Mouse (Mus musculus): ENCODE data around the gene Tspan14. TPM values are rescaled to one million over a fixed set of nuclear protein-coding genes. Genes with fewer than 3 reads are reported as not detected.

The Tspan14 gene
- polyA plus RNA-seq, 1 experiment from 2014 or later, result 92.5 TPM

- no peak overlapping the region for H3K4me3 ChIP-seq (ENCODE audit: low read depth, low read length)
- ATAC-seq (replicated peaks; ENCODE audit: insufficient number of reproducible peaks, low FRiP score, low TSS enrichment, low read depth), result no peak
- H3K27ac ChIP-seq (replicated peaks; ENCODE audit: low read depth, low read length), result no peak overlapping the region
- no peak overlapping the region for H3K4me2 ChIP-seq (ENCODE audit: low read depth, low read length)
- no peaks in the 10 kb centered on the region; the same call in 1 of the 2 replicates for H3K4me1 ChIP-seq (ENCODE audit: control insufficient read depth, insufficient read depth, low read length)
- DNase-seq (ENCODE audit: low spot score), result no peak
- WGBS, result 89% methylated on average over 9 of the region's 9 CpGs
- H3K9ac ChIP-seq (replicated peaks; ENCODE audit: low read length), result no peak overlapping the region
- H3K9me3 ChIP-seq (replicated peaks; ENCODE audit: control insufficient read depth, low read length), result no peaks in the 10 kb centered on the region
- H3K27me3 ChIP-seq (ENCODE audit: control insufficient read depth, insufficient read depth, low read length), result no peaks in the 10 kb centered on the region
- peaks cover 6% of the 10 kb centered on the region for H3K36me3 ChIP-seq (replicated peaks; ENCODE audit: control insufficient read depth, insufficient read depth, low read depth, low read length)
These were observed 59.8 kb downstream of the Tspan14 start for GRCm38 (mm10) chr14:40906770-40907169.

- H3K4me1 ChIP-seq (ENCODE audit: control insufficient read depth, insufficient read depth, low read length), result no peaks in the 10 kb centered on the region; the same call in 1 of the 2 replicates
These were observed 60.8 kb downstream of the Tspan14 start for GRCm38 (mm10) chr14:40905813-40906212.

GRCm38 (mm10) chr14:40902307-40903055 is 64.1 kb downstream of the Tspan14 start:
- Histone ChIP-seq H3K27me3 (ENCODE audit: control insufficient read depth, insufficient read depth, low read length) (no peaks in the 10 kb centered on the region), H3K9ac (replicated peaks; ENCODE audit: low read length) (no peak overlapping the region), H3K4me1 (ENCODE audit: control insufficient read depth, insufficient read depth, low read length) (no peaks in the 10 kb centered on the region; the same call in 1 of the 2 replicates), H3K9me3 (replicated peaks; ENCODE audit: control insufficient read depth, low read length) (no peaks in the 10 kb centered on the region), H3K4me3 (ENCODE audit: low read depth, low read length) (no peak overlapping the region), H3K27ac (replicated peaks; ENCODE audit: low read depth, low read length) (no peak overlapping the region), H3K4me2 (ENCODE audit: low read depth, low read length) (no peak overlapping the region), H3K36me3 (replicated peaks; ENCODE audit: control insufficient read depth, insufficient read depth, low read depth, low read length) (peaks cover 2% of the 10 kb centered on the region)
- ATAC-seq (replicated peaks; ENCODE audit: insufficient number of reproducible peaks, low FRiP score, low TSS enrichment, low read depth) (no peak), DNase-seq (ENCODE audit: low spot score) (no peak)
- WGBS, result 72% methylated on average over 12 of the region's 12 CpGs

More at GRCm38 (mm10) chr14:40905813-40906212, 60.8 kb downstream of the Tspan14 start:
- no peak overlapping the region for H3K27ac ChIP-seq (replicated peaks; ENCODE audit: low read depth, low read length)
- H3K9me3 ChIP-seq (replicated peaks; ENCODE audit: control insufficient read depth, low read length), result no peaks in the 10 kb centered on the region
- H3K27me3 ChIP-seq (ENCODE audit: control insufficient read depth, insufficient read depth, low read length), result no peaks in the 10 kb centered on the region
- peaks cover 4% of the 10 kb centered on the region for H3K36me3 ChIP-seq (replicated peaks; ENCODE audit: control insufficient read depth, insufficient read depth, low read depth, low read length)
- DNase-seq (ENCODE audit: low spot score) (no peak), ATAC-seq (replicated peaks; ENCODE audit: insufficient number of reproducible peaks, low FRiP score, low TSS enrichment, low read depth) (no peak)
- H3K4me2 ChIP-seq (ENCODE audit: low read depth, low read length), result no peak overlapping the region
- no peak overlapping the region for H3K4me3 ChIP-seq (ENCODE audit: low read depth, low read length)
- WGBS, result 93% methylated on average over 8 of the region's 8 CpGs
- no peak overlapping the region for H3K9ac ChIP-seq (replicated peaks; ENCODE audit: low read length)

- no peaks in the 10 kb centered on the region; the same call in 1 of the 2 replicates for H3K4me1 ChIP-seq (ENCODE audit: control insufficient read depth, insufficient read depth, low read length)
- WGBS, result 69% methylated on average over 2 of the region's 2 CpGs
- DNase-seq (ENCODE audit: low spot score), result no peak
- H3K4me3 ChIP-seq (ENCODE audit: low read depth, low read length), result no peak overlapping the region
- H3K36me3 ChIP-seq (replicated peaks; ENCODE audit: control insufficient read depth, insufficient read depth, low read depth, low read length), result no peaks in the 10 kb centered on the region
- no peaks in the 10 kb centered on the region for H3K9me3 ChIP-seq (replicated peaks; ENCODE audit: control insufficient read depth, low read length)
- ATAC-seq (replicated peaks; ENCODE audit: insufficient number of reproducible peaks, low FRiP score, low TSS enrichment, low read depth), result 0 out of 2 replicates have a peak, but pooled peaks have one; percentile 10
- no peak overlapping the region for H3K9ac ChIP-seq (replicated peaks; ENCODE audit: low read length)
- H3K27me3 ChIP-seq (ENCODE audit: control insufficient read depth, insufficient read depth, low read length), result no peaks in the 10 kb centered on the region
- H3K4me2 ChIP-seq (ENCODE audit: low read depth, low read length), result no peak overlapping the region
- no peak overlapping the region for H3K27ac ChIP-seq (replicated peaks; ENCODE audit: low read depth, low read length)
These were observed 66.3 kb downstream of the Tspan14 start for GRCm38 (mm10) chr14:40900267-40900666.

GRCm38 (mm10) chr14:40897916-40898315 is 68.7 kb downstream of the Tspan14 start:
- ATAC-seq (replicated peaks; ENCODE audit: insufficient number of reproducible peaks, low FRiP score, low TSS enrichment, low read depth) (no peak), DNase-seq (ENCODE audit: low spot score) (no peak)
- Histone ChIP-seq H3K9ac (replicated peaks; ENCODE audit: low read length) (no peak overlapping the region), H3K9me3 (replicated peaks; ENCODE audit: control insufficient read depth, low read length) (no peaks in the 10 kb centered on the region), H3K36me3 (replicated peaks; ENCODE audit: control insufficient read depth, insufficient read depth, low read depth, low read length) (no peaks in the 10 kb centered on the region), H3K4me3 (ENCODE audit: low read depth, low read length) (no peak overlapping the region), H3K4me1 (ENCODE audit: control insufficient read depth, insufficient read depth, low read length) (no peaks in the 10 kb centered on the region; the same call in 1 of the 2 replicates), H3K27me3 (ENCODE audit: control insufficient read depth, insufficient read depth, low read length) (no peaks in the 10 kb centered on the region), H3K4me2 (ENCODE audit: low read depth, low read length) (no peak overlapping the region), H3K27ac (replicated peaks; ENCODE audit: low read depth, low read length) (no peak overlapping the region)
- 87% methylated on average over 3 of the region's 3 CpGs for WGBS

- no peaks in the 10 kb centered on the region for H3K27me3 ChIP-seq (ENCODE audit: control insufficient read depth, insufficient read depth, low read length)
- no peak overlapping the region for H3K27ac ChIP-seq (replicated peaks; ENCODE audit: low read depth, low read length)
- H3K9ac ChIP-seq (replicated peaks; ENCODE audit: low read length), result no peak overlapping the region
- no peaks in the 10 kb centered on the region; the same call in 1 of the 2 replicates for H3K4me1 ChIP-seq (ENCODE audit: control insufficient read depth, insufficient read depth, low read length)
- H3K4me3 ChIP-seq (ENCODE audit: low read depth, low read length), result no peak overlapping the region
- no peaks in the 10 kb centered on the region for H3K36me3 ChIP-seq (replicated peaks; ENCODE audit: control insufficient read depth, insufficient read depth, low read depth, low read length)
- 74% methylated on average over 8 of the region's 8 CpGs for WGBS
- no peak for DNase-seq (ENCODE audit: low spot score)
- ATAC-seq (replicated peaks; ENCODE audit: insufficient number of reproducible peaks, low FRiP score, low TSS enrichment, low read depth), result no peak
- H3K9me3 ChIP-seq (replicated peaks; ENCODE audit: control insufficient read depth, low read length), result no peaks in the 10 kb centered on the region
- H3K4me2 ChIP-seq (ENCODE audit: low read depth, low read length), result no peak overlapping the region
These were observed 70.9 kb downstream of the Tspan14 start for GRCm38 (mm10) chr14:40895681-40896080.

- WGBS, result 12% methylated on average over 23 of the region's 23 CpGs
- Histone ChIP-seq H3K36me3 (replicated peaks; ENCODE audit: control insufficient read depth, insufficient read depth, low read depth, low read length) (no peaks in the 10 kb centered on the region), H3K4me2 (ENCODE audit: low read depth, low read length) (peak overlapping the region; percentile 46), H3K27ac (replicated peaks; ENCODE audit: low read depth, low read length) (no peak overlapping the region), H3K4me3 (ENCODE audit: low read depth, low read length) (no peak overlapping the region), H3K9ac (replicated peaks; ENCODE audit: low read length) (no peak overlapping the region), H3K9me3 (replicated peaks; ENCODE audit: control insufficient read depth, low read length) (no peaks in the 10 kb centered on the region), H3K27me3 (ENCODE audit: control insufficient read depth, insufficient read depth, low read length) (no peaks in the 10 kb centered on the region), H3K4me1 (ENCODE audit: control insufficient read depth, insufficient read depth, low read length) (no peaks in the 10 kb centered on the region; the same call in 1 of the 2 replicates)
- DNase-seq (ENCODE audit: low spot score) (peak; percentile 84), ATAC-seq (replicated peaks; ENCODE audit: insufficient number of reproducible peaks, low FRiP score, low TSS enrichment, low read depth) (peak; percentile 72)
These were observed 71.9 kb downstream of the Tspan14 start for GRCm38 (mm10) chr14:40894576-40895247.

GRCm38 (mm10) chr14:40893884-40894283 is 72.7 kb downstream of the Tspan14 start:
- ATAC-seq (replicated peaks; ENCODE audit: insufficient number of reproducible peaks, low FRiP score, low TSS enrichment, low read depth) (no peak), DNase-seq (ENCODE audit: low spot score) (peak; percentile 10)
- Histone ChIP-seq H3K4me3 (ENCODE audit: low read depth, low read length) (no peak overlapping the region), H3K4me1 (ENCODE audit: control insufficient read depth, insufficient read depth, low read length) (no peaks in the 10 kb centered on the region; the same call in 1 of the 2 replicates), H3K9me3 (replicated peaks; ENCODE audit: control insufficient read depth, low read length) (no peaks in the 10 kb centered on the region), H3K27me3 (ENCODE audit: control insufficient read depth, insufficient read depth, low read length) (no peaks in the 10 kb centered on the region), H3K27ac (replicated peaks; ENCODE audit: low read depth, low read length) (no peak overlapping the region), H3K9ac (replicated peaks; ENCODE audit: low read length) (no peak overlapping the region), H3K4me2 (ENCODE audit: low read depth, low read length) (no peak overlapping the region), H3K36me3 (replicated peaks; ENCODE audit: control insufficient read depth, insufficient read depth, low read depth, low read length) (no peaks in the 10 kb centered on the region)
- 41% methylated on average over 8 of the region's 8 CpGs for WGBS
